Mouse (Mus musculus) lung, postnatal 4 days (tissue): ENCODE measurements around the gene Clcf1.

ENCODE experiments used
- DNase-seq, 2 experiments: peaks; one replicate each; pipeline ENCODE4 v3.0.0; 2021

The Clcf1 gene

DNA sequence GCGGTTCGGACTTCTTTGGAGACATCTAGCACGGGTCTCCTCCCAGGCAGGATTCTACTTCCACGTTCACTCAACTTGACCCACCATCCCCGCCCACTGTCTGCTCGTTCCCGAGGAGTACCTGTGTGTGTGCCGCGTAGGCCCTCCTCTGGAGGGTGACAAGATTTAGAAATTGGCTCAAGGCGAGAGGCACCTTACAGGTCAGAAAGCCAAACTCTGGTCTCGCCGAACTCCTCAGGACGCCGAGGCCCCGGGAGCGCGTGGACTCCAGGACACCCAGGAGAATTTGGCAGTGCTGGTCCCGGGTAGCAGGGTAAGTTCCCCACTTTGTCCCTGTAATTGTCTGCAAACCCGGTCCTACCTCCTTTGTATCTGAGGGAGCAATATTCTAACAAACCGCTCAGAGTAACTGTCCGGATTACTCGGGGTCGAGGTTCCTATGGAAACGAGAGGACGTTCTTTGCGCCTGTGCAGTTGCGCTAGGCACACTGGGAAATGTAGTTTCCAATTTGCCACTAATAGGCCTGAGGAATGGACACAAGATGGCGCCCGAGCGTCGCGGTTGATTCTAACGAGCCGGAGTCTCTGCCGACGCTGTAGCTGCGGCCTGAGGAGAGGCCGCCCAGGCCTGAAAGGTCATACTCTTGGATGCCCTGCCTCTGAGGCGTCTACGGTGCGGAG, 43.3 kb downstream of the Clcf1 start:
- DNase-seq: peak; percentile 91 to 95

DNA sequence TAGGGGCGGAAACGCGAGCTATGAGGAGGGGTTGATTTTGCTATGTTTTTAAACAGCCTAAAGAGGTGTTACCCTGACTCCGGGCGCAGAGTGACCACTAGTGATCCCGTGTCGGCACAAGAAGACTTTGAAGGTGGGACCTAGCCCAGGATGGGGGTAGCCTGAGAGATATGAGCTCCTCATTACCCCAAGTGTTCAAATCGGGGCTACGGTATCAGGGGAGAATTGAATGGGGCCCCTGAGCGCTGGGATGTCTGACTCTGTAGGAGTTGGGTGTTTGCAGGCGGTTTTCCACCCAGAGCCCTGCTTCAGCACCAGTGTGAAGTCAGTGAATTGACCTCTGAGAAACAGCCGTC, 43.8 kb downstream of the Clcf1 start:
- DNase-seq: no peak

DNA sequence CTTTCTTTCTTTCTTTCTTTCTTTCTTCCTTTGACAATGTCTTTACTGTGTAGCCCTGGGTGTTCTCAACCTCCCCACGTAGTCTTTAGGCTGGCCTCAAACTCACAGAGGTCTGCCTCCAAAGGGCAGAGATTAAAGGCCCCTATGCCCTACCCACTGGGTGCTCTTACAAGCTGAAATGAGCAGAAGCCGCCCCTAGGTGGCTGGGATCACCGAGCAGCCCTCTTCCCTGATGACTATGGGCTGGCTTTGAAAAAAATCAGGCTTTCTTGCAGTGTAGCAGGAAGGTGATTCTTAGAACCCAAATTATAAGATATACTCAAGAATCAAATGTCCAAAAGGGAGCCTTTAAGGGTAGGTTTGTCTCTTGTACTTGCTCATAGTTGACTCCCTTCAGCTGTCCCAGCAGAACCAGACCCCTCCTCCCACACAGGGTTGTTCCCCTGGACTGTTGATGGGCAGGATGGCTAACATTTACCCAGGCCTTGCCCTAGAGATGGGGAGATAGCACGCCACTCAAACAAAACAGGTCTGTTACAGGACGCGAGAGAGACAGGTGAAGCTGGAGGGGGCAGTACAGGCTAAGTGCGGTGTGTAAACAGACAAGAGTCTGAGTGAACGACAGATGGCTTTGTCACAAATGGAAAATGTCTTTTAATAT, 47.1 kb downstream of the Clcf1 start:
- DNase-seq: no peak

DNA sequence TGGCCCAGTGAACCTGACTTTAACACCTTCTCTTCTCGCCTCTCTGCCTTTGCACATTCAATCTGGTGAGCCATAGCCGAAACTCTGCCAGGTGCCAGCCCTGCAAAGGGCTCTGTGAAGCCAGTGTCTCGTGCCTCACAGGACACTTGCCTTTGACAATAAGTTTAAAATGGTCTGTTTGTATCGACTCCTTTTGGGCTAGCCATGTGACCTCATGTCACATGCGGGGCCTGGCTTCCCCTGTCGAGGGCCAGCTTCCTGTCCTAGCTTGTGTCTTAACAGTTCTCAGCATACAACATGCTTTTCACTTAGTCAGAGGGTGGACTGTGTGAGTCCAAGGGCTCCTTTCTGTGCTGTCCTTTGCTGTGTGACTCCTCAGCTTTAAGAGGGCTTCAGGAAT, 48.7 kb downstream of the Clcf1 start:
- DNase-seq: no peak

DNA sequence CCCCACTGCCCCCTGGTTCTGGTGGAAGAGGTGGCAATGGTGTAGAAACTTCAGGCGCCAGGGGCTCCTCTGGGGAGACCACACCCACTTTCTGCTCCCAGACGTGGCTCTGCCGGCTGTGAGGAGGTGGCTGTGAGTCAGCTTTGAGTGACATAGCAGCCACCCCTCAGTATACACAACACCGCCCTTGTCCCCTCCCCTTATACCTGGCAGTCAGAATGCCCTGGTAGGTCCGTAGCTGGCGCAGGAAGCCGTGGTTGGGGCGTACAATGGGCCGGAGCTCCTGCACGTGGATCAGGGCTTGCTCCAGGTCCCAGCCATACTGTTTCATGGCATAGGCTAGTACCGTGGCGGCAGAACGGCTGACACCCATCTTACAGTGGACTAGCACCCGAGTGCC, 49.7 kb downstream of the Clcf1 start:
- no peak for DNase-seq

DNA sequence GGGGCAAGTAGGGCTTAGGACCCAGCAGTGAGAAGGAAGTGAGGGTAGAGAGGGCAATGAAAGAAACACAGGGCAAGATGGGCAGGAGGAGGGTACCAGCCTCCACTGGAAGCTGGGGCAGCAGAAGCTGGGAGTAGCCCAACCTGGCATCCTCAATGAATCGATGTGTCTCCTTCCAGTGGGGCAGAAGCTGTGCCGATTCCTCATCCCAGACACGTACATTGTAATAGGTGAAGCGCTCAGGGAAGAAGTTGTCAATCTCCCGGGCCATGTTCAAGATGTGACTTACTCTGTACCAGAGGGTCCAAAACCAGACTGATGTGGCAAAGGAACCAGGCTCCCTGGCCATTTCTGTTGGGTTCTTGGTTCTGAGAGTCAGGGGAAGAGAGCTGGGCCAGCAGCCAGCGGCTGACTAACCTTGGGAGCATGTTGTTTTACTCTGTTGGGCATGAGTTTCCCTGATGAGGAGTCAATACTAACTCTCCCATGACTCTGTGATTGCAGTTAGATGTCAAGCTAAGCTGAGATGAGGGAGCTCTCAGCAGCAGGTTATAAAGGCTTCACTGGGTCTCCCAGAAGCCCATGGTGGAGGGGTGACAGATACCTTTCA, 50.2 kb downstream of the Clcf1 start:
- no peak for DNase-seq

DNA sequence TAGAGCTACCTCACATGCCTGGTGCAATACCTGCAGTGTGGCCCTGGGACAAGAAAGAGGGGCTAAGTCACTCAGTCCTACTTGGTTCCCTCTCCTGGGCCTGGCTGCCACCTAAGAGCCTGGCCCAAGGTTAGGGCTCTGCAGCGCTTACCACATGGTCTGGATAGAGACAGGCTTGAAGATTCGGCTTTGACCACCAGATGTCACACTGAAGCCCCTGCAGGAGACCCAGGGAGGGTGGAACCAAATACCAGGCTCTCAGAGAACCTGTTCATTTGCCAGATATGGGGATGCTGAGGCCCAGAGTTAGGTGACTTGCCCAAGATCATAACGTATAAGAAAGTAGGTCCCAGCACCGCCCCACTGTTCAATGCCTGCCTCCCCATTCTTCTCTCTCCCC, 51.9 kb downstream of the Clcf1 start:
- no peak for DNase-seq

DNA sequence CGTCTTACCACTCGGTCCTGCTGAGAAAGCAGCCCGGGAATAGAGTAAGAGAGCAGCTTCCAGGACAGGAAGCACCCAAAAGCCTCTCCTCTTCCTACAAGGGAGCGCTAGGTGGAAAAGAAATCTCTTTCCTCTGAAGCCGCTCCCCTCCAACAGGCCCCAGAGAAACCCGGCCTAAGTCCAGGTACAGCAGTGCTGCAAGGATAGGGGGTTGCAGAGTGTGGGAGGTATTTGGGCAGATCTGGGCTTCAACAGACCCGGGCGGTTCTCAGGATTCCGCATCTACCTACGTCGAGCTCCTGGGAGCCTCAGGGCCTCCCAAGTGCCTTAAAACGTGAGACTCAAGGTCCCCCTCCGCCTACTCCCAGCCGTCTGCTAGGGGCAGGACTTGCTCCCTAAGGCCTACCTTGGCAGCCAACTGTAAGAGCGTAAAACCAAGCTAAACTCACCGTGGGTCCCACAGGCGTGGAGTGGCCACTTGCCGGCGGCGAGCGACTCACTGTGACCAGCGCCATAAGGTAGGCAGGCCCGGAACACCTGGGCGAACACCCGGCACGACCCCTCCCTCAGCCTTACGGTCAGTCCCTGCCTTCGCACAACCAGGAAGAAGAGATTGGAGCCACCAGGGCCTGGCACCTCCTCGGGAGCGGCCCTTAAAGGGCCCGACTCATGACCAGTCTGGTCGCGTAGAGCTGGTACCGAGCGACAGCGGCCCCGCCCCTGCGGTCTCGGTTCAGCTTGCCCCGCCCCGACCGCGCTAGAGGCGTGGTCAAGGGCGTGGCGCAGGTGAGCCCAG, 54.7 kb downstream of the Clcf1 start, which contains the start of gene Ssh3:
Gene Ssh3 (minus strand): TSS at position 615 of the 796 bp plus-strand sequence.
- DNase-seq: peak; percentile 85 to 90

DNA sequence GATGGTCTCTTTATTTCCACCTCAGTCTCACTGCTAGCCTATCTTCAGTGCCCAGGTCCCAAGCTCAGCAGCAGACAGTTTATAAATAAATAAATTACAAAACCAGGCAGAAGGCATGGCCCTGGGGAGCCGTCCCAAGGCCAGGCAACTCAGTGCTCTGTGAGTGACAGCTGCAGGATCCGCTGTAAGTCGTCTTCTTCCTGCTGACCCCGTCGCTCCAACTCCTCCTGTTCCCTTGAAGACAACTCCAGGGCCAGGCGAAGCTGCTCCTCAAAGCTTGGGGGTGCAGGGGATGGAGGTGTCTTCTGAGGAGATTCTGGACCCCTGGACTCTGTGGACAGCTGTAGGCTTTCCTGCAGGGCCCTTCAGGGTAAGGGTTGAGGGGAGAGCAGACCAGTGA, 56.1 kb downstream of the Clcf1 start:
- DNase-seq: no peak

DNA sequence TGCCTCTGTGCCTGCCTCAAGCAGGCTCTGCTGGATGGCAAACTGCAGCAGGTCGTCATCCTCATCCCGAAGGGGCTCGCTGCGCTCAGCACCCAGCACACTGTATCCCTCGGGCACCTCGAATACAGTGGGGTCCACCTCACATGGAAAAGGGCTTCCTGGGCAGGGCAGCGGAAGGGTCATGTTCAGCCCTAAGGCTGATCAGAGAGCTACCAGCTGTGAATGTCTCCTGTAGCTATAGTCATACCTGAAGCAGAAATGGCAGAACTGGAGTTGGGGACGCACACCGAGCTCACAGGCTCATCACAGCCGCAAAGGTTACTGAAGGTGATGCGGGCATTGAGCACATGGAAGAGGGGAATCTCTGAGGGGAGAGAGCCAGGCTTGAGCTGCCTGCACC, 56.9 kb downstream of the Clcf1 start:
- peak in 1 of 2 experiments; percentile 20 for DNase-seq
